Mouse (Mus musculus): ENCODE measurements around the gene Pip4k2a. TPM values are rescaled to one million over a fixed set of nuclear protein-coding genes. Genes with fewer than 3 reads are reported as not detected.

The Pip4k2a gene
- polyA plus RNA-seq, 1 experiment from 2014 or later, result 8.8 TPM

DNA sequence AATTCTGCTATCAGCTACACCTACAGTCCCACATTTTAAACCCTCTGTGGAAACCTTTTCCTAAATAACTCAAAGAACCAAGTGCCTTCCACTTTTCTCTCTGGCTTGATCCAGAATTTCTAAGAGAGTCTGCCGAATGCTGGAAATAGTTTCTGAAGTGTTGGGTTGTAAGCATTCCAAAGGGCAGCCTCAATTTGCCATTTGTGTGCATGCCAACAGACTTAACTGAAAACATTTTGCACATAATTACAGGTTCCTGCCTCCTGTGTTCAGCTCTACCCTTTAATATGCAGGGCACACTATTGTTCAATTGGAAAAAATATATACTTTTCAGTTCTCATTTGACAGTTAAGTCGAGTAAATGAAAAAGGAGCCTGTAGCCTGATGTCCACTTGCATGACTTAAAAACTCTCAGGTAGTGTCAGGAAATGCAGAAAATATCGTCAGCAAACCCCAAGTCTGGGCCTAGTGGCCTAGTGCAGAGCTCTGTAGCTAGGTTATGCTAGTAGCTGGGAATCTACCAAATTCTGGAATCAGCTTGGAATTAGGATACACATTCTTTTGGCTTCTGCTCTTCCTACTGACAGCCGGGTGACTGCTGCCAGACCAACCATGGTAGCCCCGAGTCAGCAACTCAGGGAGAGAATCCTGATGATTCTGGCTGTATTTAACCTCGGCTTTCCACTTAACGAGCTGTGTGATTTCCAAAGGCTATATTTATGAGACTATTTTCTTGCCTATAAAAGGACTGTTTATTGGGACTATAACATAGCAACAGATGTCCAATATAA lies 50.1 kb downstream of the Pip4k2a start:
- Histone ChIP-seq H3K4me1 (ENCODE audit: control insufficient read depth, insufficient read depth, low read length) (peaks cover 24% of the 10 kb centered on the region), H3K4me3 (ENCODE audit: low read depth, low read length) (no peak overlapping the region), H3K4me2 (ENCODE audit: low read depth, severe bottlenecking) (no peak overlapping the region), H3K9me3 (ENCODE audit: control insufficient read depth, low read length) (no peaks in the 10 kb centered on the region), H3K9ac (ENCODE audit: low read length) (no peak overlapping the region), H3K36me3 (ENCODE audit: control insufficient read depth, insufficient read depth, low read length) (no peaks in the 10 kb centered on the region; the same call in 1 of the 2 replicates), H3K27ac (replicated peaks; ENCODE audit: low read depth, low read length) (no peak overlapping the region), H3K27me3 (ENCODE audit: control insufficient read depth, insufficient read depth, low read length) (no peaks in the 10 kb centered on the region)
- WGBS, result 31% methylated on average over 7 of the region's 7 CpGs
- DNase-seq (ENCODE audit: low spot score) (no peak), ATAC-seq (ENCODE audit: insufficient number of reproducible peaks, low FRiP score, low TSS enrichment, low read depth) (no peak)

DNA sequence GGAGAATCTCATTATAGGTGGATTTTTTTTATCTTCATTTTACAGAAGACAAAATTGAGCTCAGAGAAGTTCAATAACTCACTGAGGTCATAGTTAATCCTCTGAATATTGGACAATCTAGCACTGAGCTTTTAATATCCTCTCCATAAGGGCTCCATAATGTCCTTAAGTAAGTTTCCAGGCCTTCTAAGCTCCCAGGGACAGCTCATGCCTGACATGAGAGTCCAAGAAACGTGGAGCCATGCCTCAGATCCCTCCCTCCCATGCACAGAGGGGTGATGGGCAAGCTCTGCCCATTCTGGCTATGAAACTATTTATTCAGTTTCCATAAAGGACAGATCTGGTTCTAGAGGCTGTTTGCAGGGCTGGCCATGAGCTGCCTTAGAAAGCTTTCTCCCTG lies 52.5 kb downstream of the Pip4k2a start:
- no peaks in the 10 kb centered on the region for H3K9me3 ChIP-seq (ENCODE audit: control insufficient read depth, low read length)
- H3K27ac ChIP-seq (replicated peaks; ENCODE audit: low read depth, low read length), result no peak overlapping the region
- peaks cover 26% of the 10 kb centered on the region for H3K4me1 ChIP-seq (ENCODE audit: control insufficient read depth, insufficient read depth, low read length)
- no peak for DNase-seq (ENCODE audit: low spot score)
- no peak overlapping the region for H3K4me3 ChIP-seq (ENCODE audit: low read depth, low read length)
- H3K9ac ChIP-seq (ENCODE audit: low read length), result no peak overlapping the region
- no peaks in the 10 kb centered on the region for H3K27me3 ChIP-seq (ENCODE audit: control insufficient read depth, insufficient read depth, low read length)
- H3K36me3 ChIP-seq (ENCODE audit: control insufficient read depth, insufficient read depth, low read length), result no peaks in the 10 kb centered on the region; the same call in 1 of the 2 replicates
- 53% methylated on average over 1 of the region's 1 CpGs for WGBS
- H3K4me2 ChIP-seq (ENCODE audit: low read depth, severe bottlenecking), result no peak overlapping the region
- ATAC-seq (ENCODE audit: insufficient number of reproducible peaks, low FRiP score, low TSS enrichment, low read depth), result no peak

DNA sequence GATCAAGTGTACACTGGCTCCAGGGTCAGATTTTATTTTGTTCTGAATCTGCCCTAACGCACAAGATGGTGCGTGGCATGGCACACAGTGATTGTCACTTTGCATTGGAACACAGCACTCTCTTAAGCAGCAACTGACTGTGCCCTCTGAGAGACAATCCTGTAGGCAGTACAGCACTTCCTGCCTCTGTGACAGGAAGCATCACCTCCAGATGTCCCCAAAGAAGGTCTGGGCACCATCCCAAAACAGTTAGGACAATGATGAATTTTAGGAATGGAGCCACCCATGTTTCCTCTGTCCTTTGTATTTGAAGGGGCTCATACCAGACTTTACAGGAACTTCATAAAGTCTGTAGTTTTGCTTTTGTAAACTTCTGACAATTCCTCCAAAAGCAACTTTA lies 54.0 kb downstream of the Pip4k2a start:
- ATAC-seq (ENCODE audit: insufficient number of reproducible peaks, low FRiP score, low TSS enrichment, low read depth), result no peak

DNA sequence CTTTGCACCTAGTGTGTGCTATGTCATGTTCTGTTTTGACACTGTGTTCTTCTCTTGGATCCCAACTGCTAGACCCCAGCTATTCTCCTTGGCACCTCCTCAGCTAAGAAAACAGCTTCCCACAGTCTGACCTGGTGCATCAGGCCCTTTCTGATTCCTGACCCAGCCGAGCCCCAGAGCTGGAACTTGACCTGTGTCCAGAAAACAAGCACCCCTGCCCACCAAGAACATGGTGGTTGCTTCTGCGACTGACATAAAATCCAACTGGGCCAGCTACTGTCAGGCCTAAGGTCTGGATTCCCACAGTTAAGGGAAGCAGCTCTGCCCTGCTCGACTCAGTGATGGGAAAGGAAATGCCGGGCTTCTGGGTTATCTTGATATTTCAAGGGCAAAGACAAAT lies 54.6 kb downstream of the Pip4k2a start:
- WGBS, result 69% methylated on average over 4 of the region's 4 CpGs
- Histone ChIP-seq H3K4me1 (ENCODE audit: control insufficient read depth, insufficient read depth, low read length) (peaks cover 40% of the 10 kb centered on the region), H3K27ac (replicated peaks; ENCODE audit: low read depth, low read length) (no peak overlapping the region)

More for the DNA sequence above, 54.0 kb downstream of the Pip4k2a start:
- Histone ChIP-seq H3K36me3 (ENCODE audit: control insufficient read depth, insufficient read depth, low read length) (no peaks in the 10 kb centered on the region; the same call in 1 of the 2 replicates), H3K27ac (replicated peaks; ENCODE audit: low read depth, low read length) (no peak overlapping the region), H3K27me3 (ENCODE audit: control insufficient read depth, insufficient read depth, low read length) (no peaks in the 10 kb centered on the region), H3K4me2 (ENCODE audit: low read depth, severe bottlenecking) (no peak overlapping the region), H3K9me3 (ENCODE audit: control insufficient read depth, low read length) (no peaks in the 10 kb centered on the region), H3K4me1 (ENCODE audit: control insufficient read depth, insufficient read depth, low read length) (peaks cover 36% of the 10 kb centered on the region), H3K9ac (ENCODE audit: low read length) (no peak overlapping the region), H3K4me3 (ENCODE audit: low read depth, low read length) (no peak overlapping the region)
- no peak for DNase-seq (ENCODE audit: low spot score)
- 90% methylated on average over 2 of the region's 2 CpGs for WGBS

DNA sequence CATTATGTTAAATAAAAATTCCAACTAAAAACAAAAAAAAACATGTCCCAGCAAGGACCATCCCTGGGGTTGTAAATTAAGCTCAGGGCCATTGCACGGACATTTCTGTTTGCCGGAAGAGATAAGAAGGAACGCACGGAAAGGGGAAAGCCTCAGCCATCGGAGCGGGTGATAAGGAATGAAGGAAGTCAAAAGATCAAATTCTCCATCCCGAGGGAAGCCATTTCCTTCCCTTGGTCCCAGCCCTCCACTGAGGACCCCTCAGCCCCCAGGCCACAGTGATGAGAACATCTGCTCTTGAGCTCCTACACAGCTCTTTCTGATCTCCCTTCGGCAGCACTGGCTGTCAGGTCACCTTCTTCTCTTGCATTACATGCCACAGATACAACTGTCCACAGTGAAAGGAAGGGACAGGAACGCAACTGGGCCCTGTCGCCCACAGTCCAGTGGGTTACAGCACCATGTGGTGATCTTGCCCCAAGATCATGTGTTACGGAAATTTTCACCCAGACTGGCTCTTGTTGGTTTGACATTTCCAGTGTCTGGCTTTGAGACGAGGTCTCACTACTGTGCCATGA lies 57.1 kb downstream of the Pip4k2a start:
- no peaks in the 10 kb centered on the region for H3K9me3 ChIP-seq (ENCODE audit: control insufficient read depth, low read length)
- no peak overlapping the region for H3K4me3 ChIP-seq (ENCODE audit: low read depth, low read length)
- H3K27me3 ChIP-seq (ENCODE audit: control insufficient read depth, insufficient read depth, low read length), result no peaks in the 10 kb centered on the region
- WGBS, result 66% methylated on average over 12 of the region's 12 CpGs
- peaks cover 35% of the 10 kb centered on the region for H3K4me1 ChIP-seq (ENCODE audit: control insufficient read depth, insufficient read depth, low read length)
- DNase-seq (ENCODE audit: low spot score), result no peak
- H3K36me3 ChIP-seq (ENCODE audit: control insufficient read depth, insufficient read depth, low read length), result no peaks in the 10 kb centered on the region; the same call in 1 of the 2 replicates
- H3K27ac ChIP-seq (replicated peaks; ENCODE audit: low read depth, low read length), result no peak overlapping the region
- H3K4me2 ChIP-seq (ENCODE audit: low read depth, severe bottlenecking), result no peak overlapping the region
- H3K9ac ChIP-seq (ENCODE audit: low read length), result no peak overlapping the region
- no peak for ATAC-seq (ENCODE audit: insufficient number of reproducible peaks, low FRiP score, low TSS enrichment, low read depth)

More for the DNA sequence above, 54.6 kb downstream of the Pip4k2a start:
- H3K36me3 ChIP-seq (ENCODE audit: control insufficient read depth, insufficient read depth, low read length), result no peaks in the 10 kb centered on the region; the same call in 1 of the 2 replicates
- no peak overlapping the region for H3K9ac ChIP-seq (ENCODE audit: low read length)
- H3K4me2 ChIP-seq (ENCODE audit: low read depth, severe bottlenecking), result no peak overlapping the region
- H3K9me3 ChIP-seq (ENCODE audit: control insufficient read depth, low read length), result no peaks in the 10 kb centered on the region
- no peaks in the 10 kb centered on the region for H3K27me3 ChIP-seq (ENCODE audit: control insufficient read depth, insufficient read depth, low read length)
- DNase-seq (ENCODE audit: low spot score) (no peak), ATAC-seq (ENCODE audit: insufficient number of reproducible peaks, low FRiP score, low TSS enrichment, low read depth) (no peak)
- no peak overlapping the region for H3K4me3 ChIP-seq (ENCODE audit: low read depth, low read length)

DNA sequence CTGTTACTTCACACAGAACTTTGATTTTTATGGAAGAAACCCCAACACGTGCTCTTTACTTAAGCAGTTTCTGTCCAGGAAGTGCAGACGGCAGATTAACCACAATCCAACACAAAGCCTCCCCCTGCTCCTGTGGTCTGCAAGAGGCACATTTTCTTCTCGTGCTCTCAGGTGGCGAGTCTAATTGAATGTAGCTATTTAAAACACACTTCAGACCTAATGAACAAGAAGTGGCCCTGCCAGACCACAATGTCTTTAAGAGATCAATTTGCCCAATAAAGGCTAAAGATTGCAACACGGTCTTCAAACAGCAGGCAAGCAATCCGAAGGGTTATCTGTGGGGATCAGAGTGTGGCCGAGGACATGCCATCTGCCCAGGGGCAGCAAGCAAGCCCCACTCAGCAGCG lies 59.0 kb downstream of the Pip4k2a start:
- H3K36me3 ChIP-seq (ENCODE audit: control insufficient read depth, insufficient read depth, low read length), result no peaks in the 10 kb centered on the region; the same call in 1 of the 2 replicates
- DNase-seq (ENCODE audit: low spot score), result no peak
- no peaks in the 10 kb centered on the region for H3K27me3 ChIP-seq (ENCODE audit: control insufficient read depth, insufficient read depth, low read length)
- no peaks in the 10 kb centered on the region for H3K9me3 ChIP-seq (ENCODE audit: control insufficient read depth, low read length)
- H3K4me3 ChIP-seq (ENCODE audit: low read depth, low read length), result no peak overlapping the region
- WGBS, result 16% methylated on average over 8 of the region's 8 CpGs
- H3K4me2 ChIP-seq (ENCODE audit: low read depth, severe bottlenecking), result no peak overlapping the region
- H3K27ac ChIP-seq (replicated peaks; ENCODE audit: low read depth, low read length), result no peak overlapping the region
- H3K4me1 ChIP-seq (ENCODE audit: control insufficient read depth, insufficient read depth, low read length), result peaks cover 33% of the 10 kb centered on the region
- no peak overlapping the region for H3K9ac ChIP-seq (ENCODE audit: low read length)
- ATAC-seq (ENCODE audit: insufficient number of reproducible peaks, low FRiP score, low TSS enrichment, low read depth), result no peak

- 21% methylated on average over 1 of the region's 1 CpGs for WGBS
- H3K36me3 ChIP-seq (ENCODE audit: control insufficient read depth, insufficient read depth, low read length), result no peaks in the 10 kb centered on the region
- peaks cover 31% of the 10 kb centered on the region for H3K4me1 ChIP-seq (ENCODE audit: control insufficient read depth, insufficient read depth, low read length)
- no peak overlapping the region for H3K4me3 ChIP-seq (ENCODE audit: low read depth, low read length)
- no peaks in the 10 kb centered on the region for H3K27me3 ChIP-seq (ENCODE audit: control insufficient read depth, insufficient read depth, low read length)
- ATAC-seq (ENCODE audit: insufficient number of reproducible peaks, low FRiP score, low TSS enrichment, low read depth) (no peak), DNase-seq (ENCODE audit: low spot score) (no peak)
- no peak overlapping the region for H3K9ac ChIP-seq (ENCODE audit: low read length)
- no peaks in the 10 kb centered on the region for H3K9me3 ChIP-seq (ENCODE audit: control insufficient read depth, low read length)
- no peak overlapping the region for H3K27ac ChIP-seq (replicated peaks; ENCODE audit: low read depth, low read length)
- H3K4me2 ChIP-seq (ENCODE audit: low read depth, severe bottlenecking), result no peak overlapping the region
These were observed 59.7 kb downstream of the Pip4k2a start for GRCm38 (mm10) chr2:18938232-18938631.

- 84% methylated on average over 2 of the region's 2 CpGs for WGBS
- Histone ChIP-seq H3K36me3 (ENCODE audit: control insufficient read depth, insufficient read depth, low read length) (no peaks in the 10 kb centered on the region), H3K27ac (replicated peaks; ENCODE audit: low read depth, low read length) (no peak overlapping the region), H3K4me2 (ENCODE audit: low read depth, severe bottlenecking) (no peak overlapping the region), H3K27me3 (ENCODE audit: control insufficient read depth, insufficient read depth, low read length) (no peaks in the 10 kb centered on the region), H3K9ac (ENCODE audit: low read length) (no peak overlapping the region), H3K4me1 (ENCODE audit: control insufficient read depth, insufficient read depth, low read length) (peaks cover 32% of the 10 kb centered on the region), H3K4me3 (ENCODE audit: low read depth, low read length) (no peak overlapping the region), H3K9me3 (ENCODE audit: control insufficient read depth, low read length) (no peaks in the 10 kb centered on the region)
- DNase-seq (ENCODE audit: low spot score) (no peak), ATAC-seq (ENCODE audit: insufficient number of reproducible peaks, low FRiP score, low TSS enrichment, low read depth) (no peak)
These were observed 60.3 kb downstream of the Pip4k2a start for GRCm38 (mm10) chr2:18937611-18938010.

Data from limb, embryonic 11.5 days (tissue).